Mouse (Mus musculus) heart, postnatal 0 days (tissue): ENCODE data around the gene Zfp719. TPM values are rescaled to one million over a fixed set of nuclear protein-coding genes. Genes with fewer than 3 reads are reported as not detected.
A peak's percentile ranks its signal among the peaks of the same experiment; 100 is the strongest.

Experiments
- ATAC-seq: fragments of 200-750 bp; cut with Nextera tagmentation; 2 replicates; pipeline ENCODE4 v1.8.0; 2017; ENCODE audit warnings: low read depth, moderate number of reproducible peaks, moderate library complexity; ENCODE audit not compliant: insufficient read depth
- DNase-seq: peaks from one replicate; pipeline ENCODE4 v3.0.0-alpha.2; 2016; ENCODE audit warnings: low spot score
- H3K27ac ChIP-seq: fragments of 300-500 bp; sonication (generic); 2 replicates; pipeline ENCODE4 v1.5.1; 2014; ENCODE audit warnings: low read depth, mild to moderate bottlenecking
- H3K27me3 ChIP-seq: fragments of 300-500 bp; sonication (generic); 2 replicates; pipeline ENCODE4 v1.6.1; 2014; ENCODE audit warnings: low read length, mixed read lengths; ENCODE audit not compliant: control insufficient read depth, insufficient read depth
- H3K36me3 ChIP-seq: fragments of 300-500 bp; sonication (generic); replicated peaks from 2 replicates; pipeline ENCODE4 v1.6.1; 2014; ENCODE audit warnings: low read length, mixed read lengths; ENCODE audit not compliant: control insufficient read depth, insufficient read depth
- H3K4me1 ChIP-seq: fragments of 300-500 bp; sonication (generic); 2 replicates; pipeline ENCODE4 v1.6.1; 2014; ENCODE audit warnings: antibody characterized with exemption; ENCODE audit not compliant: control insufficient read depth, insufficient read depth
- H3K4me2 ChIP-seq: fragments of 300-500 bp; sonication (generic); 2 replicates; pipeline ENCODE4 v1.6.1; 2014; ENCODE audit warnings: low read depth, mild to moderate bottlenecking, low read length, moderate library complexity
- H3K4me3 ChIP-seq: fragments of 300-500 bp; sonication (generic); 2 replicates; pipeline ENCODE4 v1.5.1; 2014; ENCODE audit warnings: low read depth, low read length
- H3K9ac ChIP-seq: fragments of 300-500 bp; sonication (generic); replicated peaks from 2 replicates; pipeline ENCODE4 v1.6.1; 2014; ENCODE audit warnings: low read depth, low read length, mixed read lengths
- H3K9me3 ChIP-seq: fragments of 300-500 bp; sonication (generic); replicated peaks from 2 replicates; pipeline ENCODE4 v1.6.1; 2016; ENCODE audit warnings: low read length; ENCODE audit not compliant: control insufficient read depth
- CTCF ChIP-seq: IDR thresholded peaks from 2 replicates; pipeline ENCODE4 v1.5.1; 2016; ENCODE audit warnings: antibody characterized with exemption, control low read depth, low read depth
- EP300 ChIP-seq: IDR thresholded peaks from 2 replicates; pipeline ENCODE4 v1.6.1; 2016; ENCODE audit warnings: antibody characterized with exemption, low read depth
- WGBS: fragments of 180-500 bp; shearing (Covaris S2); extraction: QIAGEN DNeasy Blood & Tissue Kit; methylation state at CpG from one replicate; pipeline ENCODE4 v1.1.7; 2014; 5-methylcytosine and 5-hydroxymethylcytosine counted together
- polyA plus RNA-seq: library from polyadenylated mRNA; unstranded; fragments of >200 nt; fragmentation: Nextera tagmentation; extraction: Ambion mirVana; gene quantifications from 2 replicates; pipeline ENCODE4 v1.2.1, GENCODE M21; 2015
- total RNA-seq: library from RNA; depleted of rRNA; stranded (reverse); fragments of >200 nt; gene quantifications from 2 replicates; pipeline ENCODE4 v1.2.3, GENCODE M21; 2014; ENCODE audit warnings: low replicate concordance

Zfp719 gene
- total and polyA plus RNA-seq, 2 experiments from 2014 or later: 4.0 to 7.9 TPM

DNA sequence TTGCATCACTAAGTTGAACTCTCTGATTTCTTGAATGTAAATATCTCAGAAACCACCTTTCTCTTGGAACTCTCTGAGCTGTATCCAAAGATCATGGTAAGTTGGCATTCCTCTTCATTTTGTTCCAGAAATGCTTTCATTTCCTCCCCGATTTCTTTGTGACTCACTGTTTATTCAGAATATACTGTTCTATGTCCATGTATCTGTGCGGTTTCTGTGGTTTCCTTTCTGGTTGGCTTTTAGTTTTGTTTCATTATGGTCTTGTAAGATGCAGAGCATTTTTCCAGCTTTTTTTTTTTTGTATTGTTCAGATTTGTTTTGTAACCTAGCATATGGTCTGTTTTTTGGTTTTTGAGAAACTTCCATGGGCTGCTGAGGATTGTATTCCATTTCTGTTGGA, 8.2 kb upstream of the Zfp719 start:
- peaks cover 49% of the 10 kb centered on the region; the same call in 1 of the 2 replicates for H3K36me3 ChIP-seq
- H3K27ac ChIP-seq: no peak overlapping the region
- no peak overlapping the region for H3K4me3 ChIP-seq
- ATAC-seq (no peak), DNase-seq (no peak)
- WGBS: 83% methylated on average over 2 of the region's 2 CpGs
- TF ChIP-seq EP300 (no peak), CTCF (no peak)
- H3K4me2 ChIP-seq: no peak overlapping the region
- no peaks in the 10 kb centered on the region for H3K4me1 ChIP-seq
- no peaks in the 10 kb centered on the region for H3K9me3 ChIP-seq
- H3K9ac ChIP-seq: no peak overlapping the region
- no peaks in the 10 kb centered on the region for H3K27me3 ChIP-seq

DNA sequence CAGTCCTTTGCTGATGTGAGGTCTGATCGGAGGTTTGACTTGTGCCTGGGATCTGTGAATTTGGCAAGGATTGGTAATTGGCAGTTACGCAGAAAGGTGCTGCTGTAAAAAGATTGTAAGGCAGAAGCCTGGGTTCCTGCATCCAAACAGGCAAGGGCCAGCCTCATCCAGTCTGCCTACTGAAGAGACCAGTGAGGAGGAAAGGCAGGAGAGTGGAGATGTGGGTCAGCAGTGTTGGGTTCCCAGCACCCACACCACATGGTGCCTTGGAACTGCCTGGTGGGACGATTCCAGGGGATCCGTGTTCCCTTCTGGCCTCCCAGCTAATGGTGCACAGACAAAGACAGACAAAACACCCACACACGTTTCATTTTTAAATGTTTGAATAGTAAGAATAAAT, 1.1 kb downstream of the Zfp719 start:
- 60% methylated on average over 5 of the region's 5 CpGs for WGBS
- Histone ChIP-seq H3K4me1 (0 out of 2 replicates have a peak, but pooled peaks cover 5% of the 10 kb centered on the region), H3K9me3 (no peaks in the 10 kb centered on the region), H3K27me3 (no peaks in the 10 kb centered on the region), H3K4me2 (peak overlapping the region; percentile 68), H3K9ac (peak overlapping the region; percentile 60; the same call in 1 of the 2 replicates), H3K27ac (no peak overlapping the region), H3K36me3 (peaks cover 17% of the 10 kb centered on the region), H3K4me3 (peak overlapping the region; percentile 64)
- ATAC-seq (no peak), DNase-seq (no peak)
- TF ChIP-seq EP300 (no peak), CTCF (no peak)

DNA sequence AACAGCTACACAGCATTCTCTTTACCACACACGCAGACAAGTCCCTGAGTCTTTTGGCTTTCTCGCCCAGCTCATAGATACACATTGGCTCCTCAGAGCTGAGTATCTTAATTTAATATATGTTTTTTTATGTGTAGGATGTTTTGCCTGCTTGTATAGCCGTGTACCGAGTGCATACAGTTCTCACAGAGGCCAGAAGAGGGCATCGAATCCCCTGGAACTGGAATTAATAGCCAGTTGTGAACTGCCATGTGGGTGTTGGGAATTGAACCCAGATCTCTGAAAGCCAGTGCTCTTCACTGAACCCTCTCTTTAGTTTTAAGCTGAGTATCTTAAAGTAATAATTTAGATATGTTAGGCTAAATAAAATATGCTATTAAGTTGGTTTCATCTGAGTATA, 5.4 kb downstream of the Zfp719 start:
- H3K36me3 ChIP-seq: peaks cover 59% of the 10 kb centered on the region
- WGBS: 87% methylated on average over 5 of the region's 5 CpGs
- TF ChIP-seq CTCF (no peak), EP300 (no peak)
- H3K4me1 ChIP-seq: 0 out of 2 replicates have a peak, but pooled peaks cover 5% of the 10 kb centered on the region
- no peak overlapping the region for H3K4me2 ChIP-seq
- H3K27me3 ChIP-seq: no peaks in the 10 kb centered on the region
- no peaks in the 10 kb centered on the region for H3K9me3 ChIP-seq
- ATAC-seq (no peak), DNase-seq (no peak)
- H3K9ac ChIP-seq: no peak overlapping the region
- no peak overlapping the region for H3K27ac ChIP-seq
- no peak overlapping the region for H3K4me3 ChIP-seq

DNA sequence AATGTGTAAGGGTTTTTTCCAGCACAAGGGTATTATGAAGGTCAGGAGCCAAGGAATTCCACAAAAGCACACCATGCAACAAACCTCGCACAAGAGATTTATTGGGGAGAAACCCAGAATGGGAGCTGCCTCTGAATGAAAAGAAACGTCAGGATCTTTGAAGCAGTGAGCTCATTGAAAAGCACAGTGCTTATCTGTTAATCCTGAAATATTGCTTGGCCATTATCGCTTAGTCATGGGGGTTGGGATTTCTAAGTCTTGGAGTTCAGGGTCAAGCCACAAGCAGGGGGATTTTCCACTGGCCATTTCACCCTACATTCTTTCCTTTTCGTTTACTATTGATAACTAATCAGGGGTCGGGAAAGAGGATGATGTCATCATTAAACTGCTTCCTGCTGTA, 22.5 kb downstream of the Zfp719 start:
- H3K4me2 ChIP-seq: no peak overlapping the region
- TF ChIP-seq CTCF (no peak), EP300 (no peak)
- 32% methylated on average over 5 of the region's 5 CpGs for WGBS

DNA sequence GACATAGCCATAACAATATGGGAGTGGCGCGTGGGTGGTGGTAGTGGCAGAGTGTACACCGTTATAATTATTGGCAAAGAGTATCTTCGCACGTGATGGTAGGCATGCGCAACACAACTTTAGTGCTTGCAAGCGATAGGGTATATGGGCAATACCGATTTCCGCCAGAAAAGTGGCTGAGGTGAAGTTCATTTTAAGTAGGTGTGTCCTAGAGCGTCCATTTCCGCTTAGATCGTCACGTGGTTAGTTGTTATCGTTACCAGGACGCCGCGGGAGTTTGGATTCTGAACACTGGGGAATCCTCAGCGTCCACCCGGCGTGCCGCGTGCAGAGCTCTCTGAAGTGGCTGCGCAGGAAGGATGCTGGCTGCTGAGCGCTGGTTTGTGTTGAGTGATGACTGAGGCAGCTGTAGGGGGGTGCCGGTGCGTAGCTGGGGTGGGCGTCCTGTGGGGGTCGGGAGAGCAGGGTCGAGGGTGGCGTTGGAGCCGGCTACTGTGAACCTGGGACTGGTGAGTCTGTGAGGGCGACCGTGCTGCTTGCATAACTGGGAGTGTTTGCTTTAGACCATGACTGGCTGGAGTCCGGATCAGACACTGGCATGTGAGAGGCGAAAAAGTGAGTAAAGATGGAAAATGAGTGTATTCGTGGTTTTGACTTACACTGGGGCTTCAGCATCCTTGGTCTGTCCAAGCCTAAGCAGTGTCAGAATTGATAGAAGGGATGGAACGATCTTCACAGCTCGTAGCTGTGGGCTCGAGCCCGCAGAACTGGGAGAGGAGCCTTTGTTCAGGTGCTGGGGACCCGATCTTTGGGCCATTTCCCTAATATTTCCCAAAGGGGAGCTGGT, 27.7 kb downstream of the Zfp719 start, which contains the start of gene Zfp819:
Gene Zfp819, plus strand, starts transcription at position 274 of the 847 bp plus-strand sequence.
- TF ChIP-seq EP300: no peak
- no peak for TF ChIP-seq CTCF
- H3K4me2 ChIP-seq: peak within 1 kb of the TSS; percentile 47
- H3K4me3 ChIP-seq: peak within 1 kb of the TSS; percentile 20; the same call in 1 of the 2 replicates
- DNase-seq (no peak), ATAC-seq (peak; percentile 84; the same call in 1 of the 2 replicates)
- H3K27me3 ChIP-seq: 0 out of 2 replicates have a peak, but pooled peaks cover 3% of the 10 kb centered on the region
- H3K9me3 ChIP-seq: no peaks in the 10 kb centered on the region
- H3K27ac ChIP-seq: no peak within 1 kb of the TSS
- no peaks in the 10 kb centered on the region for H3K4me1 ChIP-seq
- WGBS: 18% methylated on average over 41 of the region's 41 CpGs
- no peak within 1 kb of the TSS for H3K9ac ChIP-seq
- no peaks in the 10 kb centered on the region for H3K36me3 ChIP-seq

More for the DNA sequence above, 22.5 kb downstream of the Zfp719 start:
- no peak overlapping the region for H3K9ac ChIP-seq
- H3K9me3 ChIP-seq: no peaks in the 10 kb centered on the region
- H3K4me3 ChIP-seq: no peak overlapping the region
- DNase-seq (no peak), ATAC-seq (no peak)
- no peaks in the 10 kb centered on the region for H3K27me3 ChIP-seq
- no peaks in the 10 kb centered on the region for H3K36me3 ChIP-seq
- H3K27ac ChIP-seq: no peak overlapping the region
- H3K4me1 ChIP-seq: no peaks in the 10 kb centered on the region
